Mouse (Mus musculus) adrenal gland, adult 18-20 months (tissue): ENCODE measurements around the gene Ppp2r3a. TPM values are rescaled to one million over a fixed set of nuclear protein-coding genes. Genes with fewer than 3 reads are reported as not detected.

Experiments used
- DNase-seq, 2 experiments: peaks; one replicate each; pipeline ENCODE4 v3.0.0; 2021 to 2022; ENCODE audit warnings: low spot score in 2 of 2
- long read RNA-seq, 2 experiments: library from polyadenylated mRNA; stranded (forward); transcript quantifications; one replicate each; pipeline ENCODE4 v2.0.0; 2021
- total RNA-seq, 2 experiments: library from RNA; stranded (reverse); gene quantifications; 1 replicate in 1 of 2; 2 replicates in 1 of 2; pipeline ENCODE4 v1.2.3; 2021

Ppp2r3a gene
- 10 to 100 TPM; 15.1 to 22.2 TPM for total RNA-seq
- long read RNA-seq, experiment 1, full-length matches to known transcripts = 2 of 3 reads
- long read RNA-seq, experiment 1, partial matches to known transcripts = 0 of 3 reads
- long read RNA-seq, experiment 1, other reads (novel, unspliced or antisense) = 1 of 3 reads
- long read RNA-seq, experiment 2, full-length matches to known transcripts = 1 of 9 reads
- long read RNA-seq, experiment 2, partial matches to known transcripts = 5 of 9 reads
- long read RNA-seq, experiment 2, other reads (novel, unspliced or antisense) = 3 of 9 reads

DNA sequence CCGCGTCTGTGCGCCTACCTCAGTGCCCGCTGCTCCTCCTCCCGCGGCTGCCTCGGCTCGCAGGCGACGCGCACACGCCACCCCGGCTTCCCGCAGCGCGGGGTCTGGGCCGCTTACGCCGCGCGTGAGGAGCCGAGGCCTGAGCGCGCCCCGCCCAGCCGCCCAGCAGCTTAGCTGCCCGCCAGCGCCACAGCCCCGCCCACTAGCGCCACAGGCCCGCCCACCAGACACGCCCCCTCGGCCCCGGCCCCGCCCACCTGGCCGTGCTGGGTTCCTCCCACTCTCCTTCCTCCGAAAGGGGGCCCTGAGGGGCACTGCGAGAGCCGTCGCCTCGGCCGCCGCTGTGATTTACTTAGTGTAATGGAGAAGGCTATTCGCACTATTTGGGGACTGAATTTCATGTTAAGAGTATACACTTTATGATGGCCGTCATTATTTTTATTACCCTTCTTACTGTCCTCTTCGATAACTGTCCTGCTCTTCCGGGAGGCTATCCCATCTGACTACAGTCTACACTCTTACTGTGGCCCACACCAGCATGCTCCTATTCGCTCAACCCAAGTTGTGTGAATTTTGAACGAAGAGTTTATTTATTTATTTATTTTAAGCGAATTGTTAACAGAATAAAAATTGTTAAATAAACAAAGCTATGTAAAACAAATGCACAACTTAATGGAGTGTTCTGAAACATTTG is at the start of gene Ppp2r3a:
Gene Ppp2r3a (minus strand): TSS at position 152 of the 694 bp plus-strand sequence.
- DNase-seq = peak; percentile 100

DNA sequence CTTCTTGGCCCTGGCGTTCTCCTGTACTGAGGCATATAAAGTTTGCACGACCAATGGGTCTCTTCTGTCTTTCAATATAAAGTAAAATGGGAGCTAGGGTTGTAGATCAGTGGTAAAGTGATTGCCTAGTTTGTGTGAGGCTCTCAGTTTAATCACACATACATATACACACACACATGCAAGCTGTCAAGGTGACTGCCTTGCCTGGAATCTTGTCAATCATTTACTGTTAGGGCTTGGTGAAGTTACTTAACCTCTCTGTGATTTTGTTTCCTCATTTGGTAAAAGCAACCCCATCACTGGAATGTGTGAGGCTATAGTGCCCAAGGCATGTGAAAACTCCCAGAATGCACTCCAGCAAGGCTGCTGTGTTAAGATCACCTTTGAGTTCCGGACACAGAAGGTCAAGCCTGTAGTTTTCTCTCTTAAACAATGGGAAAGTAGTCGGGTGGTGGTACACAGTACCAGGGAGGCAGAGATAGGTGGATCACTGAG is 48.9 kb upstream of the Ppp2r3a start:
- no peak for DNase-seq

DNA sequence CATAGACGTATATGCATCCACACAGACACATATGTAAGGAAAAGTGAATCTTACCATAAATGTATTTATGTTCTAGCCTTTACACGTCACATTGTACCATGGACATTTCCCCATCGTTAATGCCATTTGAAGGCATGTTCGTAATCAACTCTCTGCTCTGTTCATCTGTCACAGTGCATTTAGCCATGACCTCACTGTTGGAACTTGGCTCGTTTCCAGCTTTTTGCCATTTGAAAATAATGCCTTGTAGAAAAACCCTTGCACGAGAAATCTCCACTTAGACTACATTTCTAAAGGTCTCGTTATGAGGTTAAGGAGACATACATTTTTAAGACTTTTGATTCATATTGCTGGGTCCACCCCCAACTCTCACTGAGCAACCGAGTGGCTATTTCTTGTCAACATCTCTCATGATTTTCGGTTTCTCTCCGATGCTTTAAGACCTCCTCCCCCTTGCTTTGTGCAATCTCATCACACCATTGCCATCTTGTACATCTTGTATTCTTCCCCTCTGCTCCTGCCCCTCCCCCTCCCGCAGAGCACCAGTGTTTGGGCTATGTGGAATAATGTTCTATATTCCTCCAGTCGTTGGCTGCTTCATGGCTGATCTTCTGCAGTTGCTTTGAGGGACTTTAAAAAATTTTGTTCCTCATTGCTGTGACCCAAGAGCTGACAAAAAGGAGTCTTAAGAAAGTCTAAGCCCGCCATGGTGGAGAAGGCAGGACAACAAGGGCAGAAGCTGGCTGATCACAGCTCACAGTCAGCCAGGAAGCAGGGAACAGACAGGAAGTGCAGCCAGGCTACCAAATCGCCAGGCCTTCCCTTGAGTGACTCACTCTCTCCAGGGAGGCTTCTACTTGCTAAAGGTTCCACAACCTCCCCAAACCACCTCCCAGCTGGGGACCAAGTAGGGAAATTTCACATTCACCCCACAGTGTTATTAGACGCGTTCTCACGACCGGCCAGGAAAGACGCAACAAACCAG is 40.4 kb upstream of the Ppp2r3a start:
- DNase-seq = peak in 1 of 2 experiments; percentile 30

DNA sequence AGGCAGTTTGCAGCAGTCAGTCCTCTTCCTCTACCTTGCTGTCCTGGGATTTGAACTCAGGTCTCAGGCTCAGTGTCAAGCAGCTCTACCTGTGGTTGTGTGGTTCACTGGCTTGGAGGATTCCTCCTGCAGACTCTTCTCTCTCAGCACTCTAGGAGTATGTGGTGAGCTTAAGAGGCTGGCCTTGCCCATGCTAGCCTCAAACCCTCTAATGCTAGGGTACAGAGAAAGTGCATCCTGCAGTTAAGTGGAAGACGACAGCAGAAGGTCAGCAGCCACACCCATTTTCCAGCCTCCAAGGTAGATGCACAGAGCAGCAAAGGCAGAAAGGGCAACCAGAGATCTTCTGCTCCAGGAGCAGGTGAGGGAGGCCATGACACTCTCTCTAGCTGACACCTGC is 39.3 kb upstream of the Ppp2r3a start:
- no peak for DNase-seq

DNA sequence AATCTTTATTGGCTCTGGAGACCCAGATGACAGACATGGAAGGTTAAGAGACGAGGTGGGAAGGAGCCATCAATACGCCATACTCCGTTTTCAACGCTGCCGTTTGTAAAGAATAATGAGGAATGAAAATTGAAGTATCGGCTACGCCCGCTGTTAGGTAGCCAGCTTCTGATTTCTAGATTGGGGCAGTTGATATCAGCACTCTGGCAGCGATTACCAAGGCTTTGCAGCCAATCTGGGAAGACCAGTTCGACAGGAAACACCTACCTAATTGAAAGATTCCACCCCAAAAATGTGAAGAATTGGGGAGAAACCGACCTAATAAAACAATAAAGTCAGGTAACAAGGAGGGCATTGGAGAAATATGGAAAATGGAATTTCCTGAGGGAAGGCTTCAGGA is 38.2 kb upstream of the Ppp2r3a start:
- DNase-seq = no peak

DNA sequence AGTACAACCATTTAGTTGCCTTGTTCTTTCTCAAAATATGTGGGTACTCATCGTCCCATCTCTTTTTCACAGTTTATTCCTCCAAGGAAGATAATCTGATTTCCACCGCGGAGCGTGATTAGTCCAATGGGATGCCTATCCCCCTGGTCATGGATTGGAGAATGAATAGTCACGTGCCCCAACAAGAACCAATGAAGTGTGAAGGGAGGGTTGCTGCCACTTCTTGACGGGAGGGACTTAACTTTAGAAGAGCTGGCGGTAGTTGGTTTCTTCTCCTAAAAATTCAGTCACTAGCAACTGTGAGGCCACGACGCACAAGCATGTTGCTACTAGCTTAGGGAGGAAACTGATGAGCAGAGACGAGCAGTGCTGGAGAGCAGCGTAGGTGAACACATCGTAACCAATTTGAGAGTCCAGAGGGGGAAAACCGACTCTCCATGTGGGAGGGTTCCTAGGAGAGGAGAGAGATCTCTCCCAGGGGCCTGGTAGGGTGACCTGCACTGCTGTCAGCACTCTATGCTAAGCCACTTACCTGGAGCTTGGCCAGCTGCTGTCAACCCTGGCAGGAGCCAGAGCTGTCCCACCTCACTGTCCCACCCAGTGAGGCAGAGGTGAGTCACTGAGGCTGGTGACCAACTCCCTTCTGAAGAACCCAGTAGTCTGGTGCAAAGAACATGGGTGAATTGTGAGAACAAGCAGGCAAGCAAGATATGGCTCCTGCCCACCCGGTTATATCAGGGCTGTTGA is 37.5 kb upstream of the Ppp2r3a start:
- DNase-seq = no peak

DNA sequence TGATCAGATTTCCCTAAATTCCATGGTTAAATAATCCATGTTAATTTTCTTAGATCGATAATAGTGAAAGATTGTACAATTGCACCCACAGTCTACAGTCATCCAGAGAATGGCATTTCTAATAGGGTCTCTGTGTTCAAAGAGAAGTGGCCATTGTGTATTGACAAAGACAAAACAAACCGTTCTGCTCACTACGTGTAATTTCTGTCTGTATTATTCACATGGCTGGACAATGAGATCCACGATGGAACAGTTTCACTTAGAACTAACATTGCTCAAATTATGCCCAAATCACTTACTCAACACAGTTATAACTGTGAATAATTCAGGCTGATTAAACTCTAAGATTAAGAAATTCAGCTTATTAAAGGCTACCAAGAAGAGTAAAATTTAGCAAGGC is 35.2 kb upstream of the Ppp2r3a start:
- DNase-seq = no peak

DNA sequence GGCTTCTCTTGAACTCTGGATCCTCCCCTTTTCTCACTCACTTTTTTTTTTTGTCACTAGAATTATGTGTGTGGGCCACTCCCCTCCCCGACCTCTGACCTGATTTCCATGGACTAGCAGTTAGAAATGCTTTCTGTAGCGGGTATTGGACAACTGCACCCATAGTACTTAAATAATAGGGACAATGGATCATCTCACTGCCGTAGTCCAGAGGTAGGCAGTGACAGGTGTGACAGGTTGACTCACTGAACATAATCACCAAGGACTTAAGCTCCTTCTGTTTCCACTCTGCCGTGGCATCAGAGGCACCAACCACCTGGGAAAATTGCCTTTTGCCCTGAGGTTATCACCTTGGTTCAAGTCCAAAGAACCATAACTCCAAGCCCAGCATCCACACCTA is 32.5 kb upstream of the Ppp2r3a start:
- DNase-seq = no peak

DNA sequence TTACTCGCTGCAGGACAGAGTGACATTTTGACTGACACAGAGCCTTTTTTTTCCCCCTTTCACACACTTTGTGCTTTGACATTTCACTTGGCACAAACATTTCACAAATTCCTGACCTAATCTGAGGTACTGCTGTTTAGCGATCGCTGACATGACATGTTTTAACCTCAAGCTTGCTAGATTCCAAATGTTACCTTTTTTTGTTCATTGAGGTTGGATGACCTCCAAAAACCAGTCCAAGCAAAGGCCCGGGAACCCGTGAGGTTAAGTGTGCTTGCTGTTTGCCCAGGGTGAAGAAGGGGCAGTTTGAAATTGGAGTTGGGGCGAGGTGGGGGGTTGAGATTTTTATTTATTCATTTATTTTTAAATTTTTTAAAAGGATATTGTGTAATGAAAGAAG is 31.1 kb upstream of the Ppp2r3a start:
- no peak for DNase-seq

DNA sequence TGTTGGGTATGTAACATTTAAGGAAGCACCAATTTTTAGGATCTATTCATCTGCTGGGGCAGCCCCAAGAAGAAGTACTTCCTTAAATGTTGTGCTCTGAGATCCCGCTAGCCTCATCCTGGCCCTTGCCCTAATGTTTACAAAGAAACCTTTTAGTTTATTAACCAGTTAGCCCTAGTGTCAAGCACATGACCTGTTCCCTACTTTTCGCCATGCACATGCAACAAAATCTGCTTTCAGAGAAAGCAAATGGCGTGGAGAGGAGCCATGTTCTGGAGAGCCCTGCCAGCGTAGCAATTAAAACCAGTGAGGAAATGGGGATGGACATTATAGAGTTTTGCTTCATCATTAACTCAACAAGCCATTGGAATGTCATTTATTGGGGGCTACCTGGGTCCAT is 30.3 kb upstream of the Ppp2r3a start:
- DNase-seq = no peak

DNA sequence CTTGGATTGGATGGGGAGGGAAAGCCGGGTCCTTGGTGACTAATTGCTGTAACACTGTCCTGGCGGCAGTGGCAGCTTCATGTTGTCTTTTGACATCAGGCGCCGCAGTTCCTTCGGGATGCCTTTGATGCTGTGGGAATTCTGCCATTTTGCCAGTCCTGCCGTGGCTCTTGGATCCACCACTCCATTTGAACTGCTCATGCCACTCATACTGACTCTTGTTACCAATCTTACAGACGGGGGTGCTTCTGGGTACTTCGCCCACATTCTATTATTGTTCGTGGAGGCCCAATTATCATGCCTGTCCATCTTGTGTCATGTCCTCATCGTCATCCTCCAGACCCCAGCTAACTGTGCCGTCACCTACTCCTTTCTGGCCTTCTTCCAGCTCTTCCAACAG is 29.7 kb upstream of the Ppp2r3a start:
- no peak for DNase-seq

DNA sequence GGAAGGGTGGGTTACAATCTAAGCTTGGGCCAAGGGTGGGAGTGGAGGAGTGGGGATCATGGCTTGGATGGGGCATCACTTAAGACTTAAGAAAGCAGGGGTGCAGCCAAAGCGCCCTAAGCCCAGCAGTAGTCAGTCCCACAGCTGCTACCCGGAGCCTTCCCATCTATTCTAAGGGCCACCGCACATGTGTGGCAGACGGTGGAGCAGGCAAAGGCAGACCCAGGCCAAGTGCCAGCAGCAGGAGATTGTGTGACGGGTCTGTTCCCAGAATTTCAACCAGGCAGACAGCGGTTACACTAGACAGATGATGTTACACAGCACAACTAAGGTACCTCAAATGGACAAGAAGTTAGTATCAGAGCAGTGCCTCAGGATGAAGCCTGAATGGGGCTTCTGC is 29.3 kb upstream of the Ppp2r3a start:
- DNase-seq = no peak

DNA sequence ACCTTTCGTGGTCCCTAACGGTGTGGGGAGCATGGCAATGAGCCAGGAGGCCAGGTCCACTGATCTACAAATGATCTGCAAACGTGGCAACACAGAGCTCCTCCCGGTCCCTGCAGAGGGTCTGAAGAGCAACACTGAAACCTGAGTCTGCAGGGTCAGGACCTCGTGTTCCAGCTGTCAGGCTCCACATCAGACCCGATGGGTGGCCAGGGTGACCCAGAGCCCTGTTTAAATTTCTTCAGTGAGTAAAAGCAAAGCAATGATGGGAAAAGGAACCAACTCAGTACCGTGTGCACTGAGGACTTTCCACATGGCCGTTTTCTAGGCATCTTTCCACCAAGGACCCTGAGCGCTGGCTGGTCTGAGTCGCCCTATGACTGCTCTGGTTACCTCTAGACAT is 28.6 kb upstream of the Ppp2r3a start:
- DNase-seq = no peak

DNA sequence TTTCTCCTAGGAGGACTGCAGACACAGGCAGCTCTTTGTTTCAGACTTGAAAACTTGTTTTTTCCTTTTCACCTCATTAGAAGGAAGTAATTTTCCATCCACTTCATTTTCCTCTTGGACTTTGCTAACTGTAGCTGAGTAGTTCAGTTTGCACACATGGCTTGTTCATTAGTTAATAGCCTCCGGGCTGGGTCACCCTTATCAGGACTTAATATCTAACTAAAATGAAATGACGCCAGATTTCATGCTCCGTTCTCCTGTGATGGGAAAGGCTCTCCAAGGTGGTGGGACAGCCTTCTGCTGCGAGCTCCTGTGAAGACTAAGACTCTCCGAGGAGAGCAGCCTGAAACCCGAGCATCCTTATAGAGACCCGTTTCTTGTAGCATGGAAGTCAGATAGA is 21.1 kb upstream of the Ppp2r3a start:
- no peak for DNase-seq

DNA sequence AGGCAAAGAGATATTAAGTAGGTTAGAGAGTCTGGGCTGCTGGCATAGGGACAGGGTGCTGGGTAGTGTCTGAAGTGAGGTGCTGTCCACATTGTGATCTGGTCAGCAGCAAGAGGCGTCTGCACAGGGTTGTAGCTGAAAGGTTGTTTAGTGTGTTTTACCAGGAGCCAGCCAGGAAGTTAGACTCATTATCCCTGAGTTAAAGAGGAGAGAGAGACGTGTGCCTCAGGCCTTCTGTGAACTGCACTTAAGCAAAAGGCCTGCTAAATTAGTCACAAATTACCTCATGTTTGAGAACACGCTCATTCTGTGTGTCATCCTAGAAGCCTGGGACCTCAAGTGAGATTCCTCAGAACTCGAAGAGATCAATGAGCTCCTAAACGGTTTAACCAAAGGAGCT is 18.4 kb upstream of the Ppp2r3a start:
- no peak for DNase-seq

DNA sequence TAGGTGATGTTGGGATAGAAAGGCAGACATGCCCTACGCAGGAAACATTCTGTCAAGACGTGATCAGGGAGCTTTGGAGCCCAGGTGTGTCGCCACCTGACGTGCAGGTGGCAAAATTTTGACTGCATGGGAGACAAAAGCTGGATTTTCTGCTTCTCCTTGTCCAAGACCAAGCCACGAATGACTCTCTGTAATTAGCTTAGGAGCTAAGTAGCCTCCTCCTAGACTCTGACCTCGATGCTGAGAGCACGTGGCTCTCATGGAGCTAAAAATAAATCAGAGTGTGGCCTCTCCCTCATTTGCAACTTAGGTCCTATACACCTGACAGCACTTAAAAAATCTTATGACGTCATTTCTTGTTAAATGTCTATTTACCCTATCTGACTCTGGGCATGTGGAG is 14.4 kb upstream of the Ppp2r3a start:
- no peak for DNase-seq

DNA sequence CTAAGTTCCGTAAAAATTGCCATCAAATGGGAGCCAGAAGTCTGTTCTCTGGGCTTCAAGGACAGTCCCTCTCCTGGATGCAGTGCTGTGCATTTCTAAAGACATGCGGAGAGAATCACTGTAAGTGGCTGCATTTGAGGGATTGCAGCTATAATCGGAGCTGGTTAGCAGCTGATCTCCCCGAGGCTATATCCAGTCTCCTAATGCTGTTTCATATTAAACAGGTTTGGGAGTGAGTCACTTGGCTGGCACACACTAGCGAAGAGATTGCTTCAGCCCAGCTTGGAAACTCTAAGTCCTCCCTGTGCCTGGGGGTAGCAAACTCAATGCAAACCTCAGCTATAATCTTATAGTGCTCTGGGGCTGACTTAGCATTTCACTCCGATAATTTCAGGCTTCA is 14.0 kb upstream of the Ppp2r3a start:
- peak in 1 of 2 experiments; percentile 21 for DNase-seq

DNA sequence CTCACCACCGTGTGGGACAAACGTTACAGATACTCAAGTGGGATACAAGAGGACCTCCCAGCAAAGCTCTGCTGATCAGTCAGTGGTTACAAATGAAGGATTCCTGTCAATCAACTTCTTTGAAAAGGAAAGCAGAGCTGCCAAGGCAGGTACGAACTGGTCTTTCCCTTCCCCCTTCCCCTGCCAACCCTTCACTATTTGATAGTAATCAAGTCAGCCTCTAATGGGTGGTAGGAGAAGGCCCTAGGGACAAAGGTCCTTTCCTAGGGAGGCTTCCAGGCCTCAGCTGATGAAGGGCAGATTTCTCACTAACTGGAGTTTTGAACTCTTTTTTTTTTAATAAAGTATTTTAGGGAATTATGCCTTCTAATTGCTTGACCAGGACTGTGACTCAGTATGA is 11.2 kb upstream of the Ppp2r3a start:
- no peak for DNase-seq

DNA sequence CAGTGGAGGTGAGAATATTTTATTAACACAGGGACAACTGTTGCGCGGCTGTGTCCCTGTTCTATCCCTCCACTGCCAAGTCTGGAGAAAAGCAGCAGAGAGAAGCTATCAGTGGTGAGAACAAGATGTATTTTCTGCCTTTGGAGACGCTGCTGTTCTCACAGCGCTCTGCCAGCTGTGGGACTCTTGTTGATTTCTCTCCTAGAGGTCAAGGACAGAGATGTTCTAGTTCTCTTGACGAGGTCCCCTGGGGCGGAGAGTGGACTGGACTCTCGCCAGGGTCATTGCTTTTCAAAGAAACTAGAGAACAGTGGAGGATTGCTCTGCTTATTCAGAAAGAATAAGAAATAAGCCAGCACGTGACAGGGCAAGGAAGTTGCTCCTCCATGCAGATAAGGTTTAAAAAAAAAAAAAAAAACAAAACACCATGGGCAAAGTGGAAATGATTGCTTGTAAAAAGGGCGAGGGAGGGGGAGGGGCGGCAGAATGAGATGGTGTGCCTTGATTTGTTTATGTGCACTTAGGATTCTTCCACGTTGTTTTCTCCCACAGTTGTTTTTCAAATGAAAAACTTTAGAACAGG is 10.5 kb upstream of the Ppp2r3a start:
- DNase-seq = peak; percentile 55 to 61

DNA sequence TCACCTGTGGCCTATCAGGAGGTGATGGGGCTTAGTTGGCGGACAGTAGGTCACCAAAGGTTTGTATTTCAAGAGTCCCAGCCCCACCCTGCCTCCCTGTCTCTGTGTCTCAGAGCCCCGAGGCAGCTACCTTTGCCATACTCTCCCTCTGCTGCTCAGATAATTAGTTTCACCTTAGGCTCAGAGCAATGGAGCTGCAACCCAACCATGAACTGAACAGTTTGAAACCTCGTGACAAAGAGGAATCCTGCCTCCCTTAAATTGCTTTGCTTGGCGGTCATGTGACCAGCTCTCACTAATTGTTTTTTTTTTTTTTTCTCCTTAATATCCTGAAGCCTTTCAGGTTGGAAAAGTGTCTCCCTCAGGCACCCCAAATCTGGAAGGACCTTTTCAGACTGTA is 9.8 kb upstream of the Ppp2r3a start:
- no peak for DNase-seq

DNA sequence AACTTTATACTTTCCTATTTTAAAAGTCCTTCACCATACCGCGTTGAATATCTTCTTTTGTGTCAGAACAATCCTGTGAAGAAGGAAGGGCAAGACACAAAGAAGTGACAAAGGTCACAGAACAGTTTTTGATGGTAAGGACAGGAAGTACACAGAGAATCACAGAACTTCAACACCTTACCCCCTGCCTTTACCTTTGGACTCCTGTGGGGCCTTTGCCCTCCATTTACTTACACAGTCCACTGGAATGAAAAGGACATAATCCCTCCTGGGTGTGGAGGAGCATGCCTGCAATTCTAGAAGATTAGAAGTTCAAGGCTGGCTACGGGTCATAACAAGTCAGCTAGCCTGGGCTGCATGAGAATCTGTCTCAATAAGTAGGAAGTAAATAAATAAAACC is 1.5 kb upstream of the Ppp2r3a start:
- DNase-seq = no peak
